Mouse (Mus musculus): Measurements from ENCODE around the gene Gm20503. TPM values are rescaled to one million over a fixed set of nuclear protein-coding genes. Genes with fewer than 3 reads are reported as not detected.

Gm20503 gene
- total RNA-seq, 2 experiments from 2014 or later, result 2.0 to 3.8 TPM

GRCm38 (mm10) chr4:59083430-59083829 lies 80.4 kb downstream of the Gm20503 start:
- DNase-seq (ENCODE audit: low spot score in 2 of 2), result no peak

GRCm38 (mm10) chr4:59089391-59089790 lies 86.4 kb downstream of the Gm20503 start:
- DNase-seq (ENCODE audit: low spot score in 2 of 2), result no peak

Other genes starting within 250 kb of the Gm20503 start
- gene Olfr267, start 215.5 kb upstream of the Gm20503 start, total RNA-seq (2021), result under 1 TPM in 1 of 2 experiments, not detected in 1; 0.43 TPM
- gene Ecpas, start 90.5 kb upstream of the Gm20503 start, total RNA-seq (2021), result 100 to 1,000 TPM; 133 to 187 TPM
- gene Zkscan16, start 59.6 kb upstream of the Gm20503 start, total RNA-seq (2021), result 1 to 10 TPM; 2.6 to 3.7 TPM
- gene Ptgr1, start 16.1 kb upstream of the Gm20503 start, total RNA-seq (2021), result 10 to 100 TPM; 14.9 to 24.8 TPM
- 10 to 100 TPM; 14.0 to 14.1 TPM for gene Dnajc25, start 8.1 kb upstream of the Gm20503 start, total RNA-seq (2021)
- gene Gng10, start 31.9 kb downstream of the Gm20503 start, total RNA-seq (2021), result 10 to 100 TPM; 30.8 to 32.2 TPM
- gene AI481877, start 135.8 kb downstream of the Gm20503 start, total RNA-seq (2021), result not detected
- gene Ugcg, start 186.0 kb downstream of the Gm20503 start, total RNA-seq (2021), result 10 to 100 TPM; 31.7 to 32.0 TPM

Data from adrenal gland, adult 18-20 months (tissue).